In the genomic region with DNA sequence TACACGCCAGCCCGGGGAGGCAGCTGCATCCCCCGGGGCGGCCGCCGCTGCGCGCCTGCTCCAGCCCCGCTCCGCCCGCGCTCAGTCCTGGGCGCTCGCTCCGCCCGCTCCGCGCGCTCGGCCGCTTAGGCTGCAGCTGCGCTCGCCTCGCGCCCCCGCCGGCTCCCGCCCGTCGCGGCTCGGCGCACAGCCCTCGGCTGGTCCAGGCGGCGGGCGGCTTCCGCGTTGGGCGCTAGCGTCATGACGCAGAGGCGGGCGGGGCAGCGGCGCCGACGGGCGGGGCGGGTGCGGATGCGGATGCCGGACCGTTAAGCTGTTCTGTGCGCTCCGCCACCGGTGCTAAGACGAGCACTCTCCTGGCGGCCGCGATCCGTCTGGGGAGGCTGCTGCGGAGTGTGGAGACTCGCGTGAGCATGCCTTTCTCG, we compare ENCODE assay signal across 8 mouse cellular contexts. TPM values are rescaled to one million over a fixed set of nuclear protein-coding genes. Genes with fewer than 3 reads are reported as not detected.
DNase-seq lines count a peak whose midpoint lies in the region; ATAC-seq and TF ChIP-seq lines count a peak whose summit lies in the region.

TSS of gene Pip4k2a (minus strand) at position 73 of the 425 bp plus-strand sequence.
TSS of gene 4930426L09Rik (plus strand) at position 290 of the 425 bp plus-strand sequence.

- peak; percentile 61 for DNase-seq in ES-E14 (ENCODE audit: low read depth, low spot score)
- DNase-seq in cerebellum, adult 11-12 months = peak; percentile 89
- peak; percentile 90 for DNase-seq in heart, postnatal 25 days (ENCODE audit: low spot score)
- peak; percentile 93 to 95 for DNase-seq in layer of hippocampus, adult 18-20 months (ENCODE audit: low spot score in 2 of 2)
- DNase-seq in lung, adult 18-20 months = peak; percentile 92 to 94

- 1% methylated on average over 64 of the region's 66 CpGs for WGBS in forebrain, embryonic 15.5 days
- WGBS in neural tube, embryonic 14.5 days = under 1% methylated on average over 61 of the region's 66 CpGs

- H3K36me3 ChIP-seq in ES-E14 (ENCODE audit: control insufficient read depth, insufficient read depth, low read length, poor library complexity, severe bottlenecking) = no peaks in the 10 kb centered on the region
- H3K36me3 ChIP-seq in forebrain, embryonic 15.5 days = no peaks in the 10 kb centered on the region
- no peaks in the 10 kb centered on the region for H3K36me3 ChIP-seq in neural tube, embryonic 14.5 days (ENCODE audit: control insufficient read depth, insufficient read depth, low read length)
- no peaks in the 10 kb centered on the region for H3K36me3 ChIP-seq in testis, adult 2 months (ENCODE audit: control insufficient read depth, insufficient read depth, low read length)

- peak within 1 kb of the TSS; percentile 92 for H3K4me2 ChIP-seq in forebrain, embryonic 15.5 days (replicated peaks)
- H3K4me2 ChIP-seq in neural tube, embryonic 14.5 days (ENCODE audit: low read depth, low read length) = peak within 1 kb of the TSS; percentile 98

- H3K27me3 ChIP-seq in forebrain, embryonic 15.5 days = no peaks in the 10 kb centered on the region
- H3K27me3 ChIP-seq in neural tube, embryonic 14.5 days (ENCODE audit: control insufficient read depth, insufficient read depth, low read length) = no peaks in the 10 kb centered on the region
- no peaks in the 10 kb centered on the region for H3K27me3 ChIP-seq in testis, adult 2 months (ENCODE audit: control insufficient read depth, insufficient read depth, low read length)

- H3K4me3 ChIP-seq in ES-E14 (ENCODE audit: insufficient read depth in 1 of 2, low read depth in 1 of 2, low read length in 2 of 2, poor library complexity in 1 of 2, severe bottlenecking in 1 of 2) = peak within 1 kb of the TSS; percentile 87 to 96
- H3K4me3 ChIP-seq in forebrain, embryonic 15.5 days = peak within 1 kb of the TSS; percentile 76
- H3K4me3 ChIP-seq in neural tube, embryonic 14.5 days (ENCODE audit: low read depth, low read length) = peak within 1 kb of the TSS; percentile 84
- peak within 1 kb of the TSS; percentile 93 for H3K4me3 ChIP-seq in testis, adult 2 months (ENCODE audit: control insufficient read depth, low read depth, low read length)

- H3K4me1 ChIP-seq in ES-E14 (ENCODE audit: control insufficient read depth in 2 of 2, insufficient read depth in 2 of 2, low read length in 2 of 2, poor library complexity in 1 of 2) = peaks cover 2 to 5% of the 10 kb centered on the region in 2 experiments; a peak in 2 of 4 replicates
- H3K4me1 ChIP-seq in forebrain, embryonic 15.5 days = peaks cover 20% of the 10 kb centered on the region
- H3K4me1 ChIP-seq in neural tube, embryonic 14.5 days (ENCODE audit: control insufficient read depth, insufficient read depth, low read length) = peaks cover 10% of the 10 kb centered on the region; the same call in 1 of the 2 replicates
- H3K4me1 ChIP-seq in testis, adult 2 months (ENCODE audit: control insufficient read depth, insufficient read depth, low read length) = peaks cover 16% of the 10 kb centered on the region

- no peak within 1 kb of the TSS for H3K27ac ChIP-seq in ES-E14 (ENCODE audit: insufficient read depth, low read depth, low read length, poor library complexity, severe bottlenecking)
- H3K27ac ChIP-seq in forebrain, embryonic 15.5 days (replicated peaks) = peak within 1 kb of the TSS; percentile 88
- peak within 1 kb of the TSS; percentile 83 for H3K27ac ChIP-seq in neural tube, embryonic 14.5 days (ENCODE audit: low read depth, low read length)
- H3K27ac ChIP-seq in testis, adult 2 months (ENCODE audit: control insufficient read depth, insufficient read depth, low read depth, low read length) = peak within 1 kb of the TSS; percentile 93

- in situ Hi-C loops in ES-E14 (cut with MboI; ENCODE audit: low sequenced_read_pairs in 2 of 2, unreplicated experiment in 2 of 2) = no loop called here

- peak; percentile 98 for ATAC-seq in forebrain, embryonic 15.5 days (replicated peaks)
- peak; percentile 98 for ATAC-seq in neural tube, embryonic 14.5 days (ENCODE audit: low read depth)

- H3K9ac ChIP-seq in ES-E14 (ENCODE audit: insufficient read depth, low read depth, low read length, poor library complexity, severe bottlenecking) = peak within 1 kb of the TSS; percentile 75
- H3K9ac ChIP-seq in forebrain, embryonic 15.5 days (replicated peaks) = peak within 1 kb of the TSS; percentile 89
- peak within 1 kb of the TSS; percentile 77 for H3K9ac ChIP-seq in neural tube, embryonic 14.5 days (replicated peaks; ENCODE audit: low read depth, low read length)

- H3K9me3 ChIP-seq in ES-E14 (ENCODE audit: control insufficient read depth, insufficient read depth, low read depth, low read length) = no peaks in the 10 kb centered on the region
- H3K9me3 ChIP-seq in forebrain, embryonic 15.5 days = no peaks in the 10 kb centered on the region
- no peaks in the 10 kb centered on the region for H3K9me3 ChIP-seq in neural tube, embryonic 14.5 days (ENCODE audit: control insufficient read depth, low read length)

- intact Hi-C loops in heart, postnatal 25 days (cut with DNase I) = loop anchor here (5.0 to 10.0 kb wide), 6 partner anchors 46 to 411 kb away; partner anchors contain the start of gene Spag6

- TF ChIP-seq POLR2A in testis, adult 2 months (IDR thresholded peaks at IDR 0.05; ENCODE audit: control insufficient read depth, low read depth, low read length) = peak; percentile 76

- no peak for TF ChIP-seq CTCF in testis, adult 2 months (IDR thresholded peaks at IDR 0.05; ENCODE audit: control insufficient read depth, insufficient read depth, insufficient replicate concordance, low read depth, low read length)

TF ChIP-seq in ES-E14, 5 proteins besides CTCF, POLR2A, EP300 and RAD21:
- no peak; the same call in 1 of the 2 replicates for TF ChIP-seq HCFC1 (IDR thresholded peaks at IDR 0.05; ENCODE audit: borderline replicate concordance, insufficient read depth, low read length)
- no peak for TF ChIP-seq CHD2 (IDR thresholded peaks at IDR 0.05; ENCODE audit: low read depth, low read length)
- TF ChIP-seq ZC3H11A (IDR thresholded peaks at IDR 0.05; ENCODE audit: borderline replicate concordance, low read depth, low read length) = no peak
- TF ChIP-seq MAFK (IDR thresholded peaks at IDR 0.05; ENCODE audit: insufficient read depth, low read depth, low read length) = no peak
- TF ChIP-seq ZNF384 (IDR thresholded peaks at IDR 0.05; ENCODE audit: low read depth, low read length) = no peak
TF ChIP-seq in ES-E14: peak in this region for 0.

RNA-seq across cellular contexts. Expression of gene Pip4k2a, which starts in this region (rescaled TPM):
- 1.8 and 3.0 TPM in 2 replicates for total RNA-seq in ES-E14 (2012; rRNA removed)
- polyA plus RNA-seq in forebrain, embryonic 15.5 days (2015; fragmentation: Nextera tagmentation; extraction: Ambion mirVana) = 11.1 and 11.8 TPM in 2 replicates
- total RNA-seq in heart, postnatal 25 days (2021) = 1 to 10 TPM; 7.1 to 7.6 TPM
- 10 to 100 TPM; 64.2 to 65.8 TPM for total RNA-seq in layer of hippocampus, adult 18-20 months (2021)
- 12.5 and 14.3 TPM in 2 replicates for polyA plus RNA-seq in neural tube, embryonic 14.5 days (2014; fragmentation: Nextera tagmentation; extraction: Ambion mirVana)
- 1.0 and 1.3 TPM in 2 replicates for polyA plus RNA-seq in testis, adult 2 months (2012; rRNA removed)

RNA-seq across cellular contexts. Expression of gene 4930426L09Rik, which starts in this region (rescaled TPM):
- total RNA-seq in ES-E14 (2012; rRNA removed) = 0.18 TPM in 1 of 2 replicates, not detected in the other
- 0.24 and 0.38 TPM in 2 replicates for polyA plus RNA-seq in forebrain, embryonic 15.5 days (2015; fragmentation: Nextera tagmentation; extraction: Ambion mirVana)
- under 1 TPM in 1 of 2 experiments, not detected in 1; 0.17 TPM for total RNA-seq in heart, postnatal 25 days (2021)
- under 1 TPM; 0.72 to 0.89 TPM for total RNA-seq in layer of hippocampus, adult 18-20 months (2021)
- polyA plus RNA-seq in neural tube, embryonic 14.5 days (2014; fragmentation: Nextera tagmentation; extraction: Ambion mirVana) = 0.24 and 0.55 TPM in 2 replicates
- polyA plus RNA-seq in testis, adult 2 months (2012; rRNA removed) = 3.2 and 4.2 TPM in 2 replicates

Comparison
In these comparisons a context has a peak if more than half of its experiments do, and no peak if none do; other contexts are left out.
1. RNA of gene Pip4k2a (total RNA-seq): 64.2 to 65.8 TPM in layer of hippocampus, adult 18-20 months; 7.1 to 7.6 TPM in heart, postnatal 25 days and 1.8 to 3.0 TPM in ES-E14; every median in the first group is over 4 times any median in the second.
2. Peak in every context shown above with its lines, with median percentiles within 50 percentile points of each other: DNase-seq, H3K4me3 ChIP-seq and H3K9ac ChIP-seq.